Mouse (Mus musculus) urinary bladder, postnatal 4 days (tissue): ENCODE results near the gene Rere.
"Not testable (repeated sequence)": the region's sequence is repeated elsewhere in the genome, so short reads cannot be mapped to it uniquely, and the experiment has no call there.

Experiments used
- DNase-seq, 2 experiments: peaks; one replicate each; pipeline ENCODE4 v3.0.0; 2021 to 2022; ENCODE audit warnings: low spot score in 2 of 2

Gene Rere

GRCm38 (mm10) chr4:150581931-150582723 is 300.7 kb downstream of the Rere start:
- no peak for DNase-seq

- peak; percentile 77 to 78 for DNase-seq
Measured at GRCm38 (mm10) chr4:150582966-150583776, 301.7 kb downstream of the Rere start.

GRCm38 (mm10) chr4:150583777-150584135 is 302.3 kb downstream of the Rere start:
- no peak for DNase-seq

GRCm38 (mm10) chr4:150585800-150586199 is 304.4 kb downstream of the Rere start:
- no peak for DNase-seq

GRCm38 (mm10) chr4:150586275-150586674 is 304.8 kb downstream of the Rere start:
- DNase-seq = no peak

GRCm38 (mm10) chr4:150587597-150588299 is 306.3 kb downstream of the Rere start:
- no peak for DNase-seq

- no peak for DNase-seq
Measured at GRCm38 (mm10) chr4:150588300-150588621, 306.8 kb downstream of the Rere start.

- DNase-seq = no peak
Measured at GRCm38 (mm10) chr4:150590621-150591282, 309.3 kb downstream of the Rere start.

GRCm38 (mm10) chr4:150591602-150592001 is 310.2 kb downstream of the Rere start:
- DNase-seq = no peak

GRCm38 (mm10) chr4:150592087-150592486 is 310.6 kb downstream of the Rere start:
- DNase-seq = no peak

- DNase-seq = no peak
Measured at GRCm38 (mm10) chr4:150593473-150594217, 312.2 kb downstream of the Rere start.

- DNase-seq = no peak
Measured at GRCm38 (mm10) chr4:150594298-150594829, 312.9 kb downstream of the Rere start.

- DNase-seq = no peak
Measured at GRCm38 (mm10) chr4:150595071-150595470, 313.6 kb downstream of the Rere start.

- DNase-seq = no peak
Measured at GRCm38 (mm10) chr4:150595991-150596390, 314.5 kb downstream of the Rere start.

GRCm38 (mm10) chr4:150598686-150599085 is 317.2 kb downstream of the Rere start:
- no peak for DNase-seq

GRCm38 (mm10) chr4:150599119-150599992 is 317.9 kb downstream of the Rere start:
- DNase-seq = no peak

GRCm38 (mm10) chr4:150600503-150600902 is 319.1 kb downstream of the Rere start:
- not testable (repeated sequence) for DNase-seq

- DNase-seq = no peak
Measured at GRCm38 (mm10) chr4:150601489-150601888, 320.0 kb downstream of the Rere start.

GRCm38 (mm10) chr4:150603366-150604061 is 322.1 kb downstream of the Rere start:
- DNase-seq = no peak
